In genomic region chr5:20964446-20964845, GRCm38 (mm10) we compare ENCODE assay signal across 15 mouse cellular contexts.
"Had no signal": no experiment of that assay in that cellular context is flagged by ENCODE, and none has a peak within 500 bp of the region (broad histone marks: within the 10 kb centered on the region; RNA-seq: fewer than 3 reads in every experiment).

No protein-coding gene starts in this region.

- H3K27ac ChIP-seq: lung, embryonic 15.5 days; macrophage; midbrain, embryonic 13.5 days; midbrain, embryonic 15.5 days; neural tube, embryonic 12.5 days; stomach, embryonic 15.5 days; stomach, postnatal 0 days had no signal

- H3K4me1 ChIP-seq: lung, embryonic 15.5 days; midbrain, embryonic 13.5 days; midbrain, embryonic 15.5 days; neural tube, embryonic 12.5 days; stomach, embryonic 15.5 days had no signal

- H3K9ac ChIP-seq: lung, embryonic 15.5 days; midbrain, embryonic 13.5 days; midbrain, embryonic 15.5 days; neural tube, embryonic 12.5 days; stomach, embryonic 15.5 days had no signal

- H3K36me3 ChIP-seq: lung, embryonic 15.5 days; midbrain, embryonic 13.5 days; midbrain, embryonic 15.5 days; neural tube, embryonic 12.5 days; stomach, embryonic 15.5 days had no signal

- H3K9me3 ChIP-seq: lung, embryonic 15.5 days; midbrain, embryonic 13.5 days; midbrain, embryonic 15.5 days; neural tube, embryonic 12.5 days; stomach, embryonic 15.5 days had no signal

- H3K27me3 ChIP-seq: lung, embryonic 15.5 days; megakaryocyte, embryonic 14.5 days; midbrain, embryonic 13.5 days; midbrain, embryonic 15.5 days; neural tube, embryonic 12.5 days; stomach, embryonic 15.5 days had no signal

- H3K4me3 ChIP-seq: lung, embryonic 15.5 days; megakaryocyte, embryonic 14.5 days; midbrain, embryonic 13.5 days; midbrain, embryonic 15.5 days; neural tube, embryonic 12.5 days; stomach, embryonic 15.5 days had no signal

- DNase-seq: lung, adult 2 months; lung, postnatal 14 days; lung, postnatal 36 days; right cerebral cortex, postnatal 14 days; thymus, adult 2 months; thymus, postnatal 25 days; thymus, postnatal 4 days had no signal
